Mouse (Mus musculus) stomach, embryonic 14.5 days (tissue): ENCODE data around the gene Urb2. TPM values are rescaled to one million over a fixed set of nuclear protein-coding genes. Genes with fewer than 3 reads are reported as not detected.

Source experiments
- ATAC-seq: fragments of 200-750 bp; cut with Nextera tagmentation; 2 replicates; pipeline ENCODE4 v1.8.0; 2017; ENCODE audit warnings: low read depth, moderate TSS enrichment; ENCODE audit not compliant: insufficient number of reproducible peaks, insufficient read depth, low FRiP score
- H3K27ac ChIP-seq: fragments of 300-500 bp; sonication (generic); 2 replicates; pipeline ENCODE4 v1.5.1; 2014; ENCODE audit warnings: mild to moderate bottlenecking, low read length, moderate library complexity, mixed read lengths
- H3K27me3 ChIP-seq: fragments of 300-500 bp; sonication (generic); 2 replicates; pipeline ENCODE4 v1.6.1; 2014; ENCODE audit warnings: low read length, control low read depth, mixed read lengths; ENCODE audit not compliant: control insufficient read depth, insufficient read depth
- H3K36me3 ChIP-seq: fragments of 300-500 bp; sonication (generic); 2 replicates; pipeline ENCODE4 v1.6.1; 2014; ENCODE audit warnings: mild to moderate bottlenecking, control low read depth, low read length, moderate library complexity, mixed read lengths; ENCODE audit not compliant: control insufficient read depth, insufficient read depth
- H3K4me1 ChIP-seq: fragments of 300-500 bp; sonication (generic); 2 replicates; pipeline ENCODE4 v1.6.1; 2014; ENCODE audit warnings: low read length, control low read depth, mixed read lengths; ENCODE audit not compliant: control insufficient read depth, insufficient read depth
- H3K4me2 ChIP-seq: fragments of 300-500 bp; sonication (generic); replicated peaks from 2 replicates; pipeline ENCODE4 v1.6.1; 2014; ENCODE audit warnings: low read depth, low read length, control low read depth
- H3K4me3 ChIP-seq: fragments of 300-500 bp; sonication (generic); 2 replicates; pipeline ENCODE4 v1.5.1; 2014; ENCODE audit warnings: low read depth, low read length, control low read depth
- H3K9ac ChIP-seq: fragments of 300-500 bp; sonication (generic); replicated peaks from 2 replicates; pipeline ENCODE4 v1.6.1; 2014; ENCODE audit warnings: low read depth, mild to moderate bottlenecking, control low read depth, low read length, moderate library complexity, mixed read lengths
- H3K9me3 ChIP-seq: fragments of 300-500 bp; sonication (generic); 2 replicates; pipeline ENCODE4 v1.6.1; 2016; ENCODE audit warnings: low read depth, low read length, control low read depth; ENCODE audit not compliant: control insufficient read depth
- WGBS: fragments of 180-500 bp; shearing (Covaris S2); extraction: QIAGEN DNeasy Blood & Tissue Kit; methylation state at CpG from one replicate; pipeline ENCODE4 v1.1.7; 2014; 5-methylcytosine and 5-hydroxymethylcytosine counted together
- polyA plus RNA-seq: library from polyadenylated mRNA; unstranded; fragments of >200 nt; fragmentation: Nextera tagmentation; extraction: Ambion mirVana; gene quantifications from 2 replicates; pipeline ENCODE4 v1.2.1, GENCODE M21; 2014

Gene Urb2
- polyA plus RNA-seq, 1 experiment from 2014 or later, result 8.0 TPM

GRCm38 (mm10) chr8:124076416-124076815, 55.1 kb downstream of the Urb2 start:
- Histone ChIP-seq H3K4me2 (no peak overlapping the region), H3K27ac (no peak overlapping the region), H3K36me3 (no peaks in the 10 kb centered on the region), H3K4me3 (no peak overlapping the region), H3K9me3 (no peaks in the 10 kb centered on the region), H3K27me3 (no peaks in the 10 kb centered on the region), H3K9ac (no peak overlapping the region), H3K4me1 (no peaks in the 10 kb centered on the region)
- ATAC-seq, result no peak
- WGBS, result 62% methylated on average over 3 of the region's 3 CpGs

DNA sequence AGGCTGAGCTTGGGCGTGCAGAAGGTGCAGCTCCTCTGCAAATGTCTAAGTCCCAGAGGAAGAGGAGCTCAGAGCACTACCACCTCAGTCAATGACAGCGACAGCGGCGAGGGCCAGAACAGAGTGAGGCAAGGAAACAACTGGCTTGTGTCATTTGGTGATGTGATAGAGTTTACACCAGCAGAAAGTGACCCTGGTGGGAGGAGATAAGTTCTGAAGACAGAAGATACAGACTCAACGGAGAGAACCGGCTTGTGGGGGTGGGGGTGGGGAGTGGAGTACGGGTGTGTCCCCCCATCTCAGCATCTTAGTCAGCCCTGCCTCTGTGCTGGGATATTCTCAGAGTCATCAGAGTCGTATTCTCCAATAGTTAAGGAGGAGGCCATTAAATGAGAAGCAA, 56.1 kb downstream of the Urb2 start:
- ATAC-seq, result no peak; the same call in 1 of the 2 replicates
- Histone ChIP-seq H3K9ac (no peak overlapping the region), H3K9me3 (no peaks in the 10 kb centered on the region), H3K4me3 (no peak overlapping the region), H3K27me3 (no peaks in the 10 kb centered on the region), H3K4me2 (no peak overlapping the region), H3K36me3 (no peaks in the 10 kb centered on the region), H3K27ac (no peak overlapping the region), H3K4me1 (no peaks in the 10 kb centered on the region)
- 69% methylated on average over 8 of the region's 8 CpGs for WGBS

DNA sequence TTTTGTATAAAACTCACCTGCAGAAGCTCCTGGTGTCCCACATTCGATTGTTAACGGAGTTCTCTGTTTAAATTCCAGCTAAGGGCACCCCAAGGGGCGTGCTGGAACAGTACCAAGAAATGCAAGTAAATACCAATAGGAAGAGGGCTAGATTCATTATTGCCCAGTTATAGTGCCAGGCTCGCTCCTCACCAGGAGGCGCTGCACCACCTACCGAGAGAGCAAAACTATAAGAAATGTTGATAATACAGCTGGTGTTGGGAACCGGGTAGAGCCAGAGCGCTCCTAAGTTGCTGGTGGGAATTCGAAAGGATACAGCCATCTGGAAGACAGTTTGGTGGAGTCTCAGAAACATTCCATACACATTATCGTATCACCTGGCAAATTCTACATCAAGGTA, 56.7 kb downstream of the Urb2 start:
- H3K9ac ChIP-seq, result no peak overlapping the region
- H3K36me3 ChIP-seq, result no peaks in the 10 kb centered on the region
- H3K4me1 ChIP-seq, result no peaks in the 10 kb centered on the region
- no peak overlapping the region for H3K4me3 ChIP-seq
- no peaks in the 10 kb centered on the region for H3K9me3 ChIP-seq
- no peak overlapping the region for H3K27ac ChIP-seq
- WGBS, result 81% methylated on average over 10 of the region's 10 CpGs
- no peaks in the 10 kb centered on the region for H3K27me3 ChIP-seq
- no peak for ATAC-seq
- H3K4me2 ChIP-seq, result no peak overlapping the region

DNA sequence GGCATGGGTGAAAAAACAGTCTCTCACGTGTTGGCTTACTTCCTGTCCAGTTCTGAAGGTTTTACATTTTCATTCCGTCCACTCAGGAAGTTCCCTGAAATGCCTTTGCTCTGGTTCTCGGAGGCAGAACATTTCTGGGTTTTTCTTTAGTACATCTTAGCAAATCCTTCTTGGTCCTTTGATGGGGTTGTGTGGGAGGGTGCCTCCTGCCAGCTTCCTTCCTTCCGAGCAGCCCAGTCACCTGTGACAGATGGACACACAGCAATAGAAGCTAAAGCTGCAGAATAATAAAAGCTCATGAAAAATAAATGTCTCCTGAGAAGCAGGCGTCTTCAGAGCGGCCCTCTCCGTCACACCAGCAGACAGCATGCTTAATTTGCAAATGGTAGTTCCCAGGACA, 57.7 kb downstream of the Urb2 start:
- H3K9me3 ChIP-seq, result no peaks in the 10 kb centered on the region
- WGBS, result 68% methylated on average over 7 of the region's 7 CpGs
- ATAC-seq, result no peak
- H3K36me3 ChIP-seq, result no peaks in the 10 kb centered on the region
- no peaks in the 10 kb centered on the region for H3K4me1 ChIP-seq
- no peak overlapping the region for H3K4me3 ChIP-seq
- no peak overlapping the region for H3K27ac ChIP-seq
- H3K4me2 ChIP-seq, result no peak overlapping the region
- H3K9ac ChIP-seq, result no peak overlapping the region
- H3K27me3 ChIP-seq, result no peaks in the 10 kb centered on the region

- 87% methylated on average over 21 of the region's 21 CpGs for WGBS
- Histone ChIP-seq H3K4me3 (no peak overlapping the region), H3K27me3 (no peaks in the 10 kb centered on the region), H3K9me3 (no peaks in the 10 kb centered on the region), H3K4me1 (no peaks in the 10 kb centered on the region), H3K4me2 (no peak overlapping the region), H3K36me3 (no peaks in the 10 kb centered on the region), H3K27ac (no peak overlapping the region), H3K9ac (no peak overlapping the region)
- ATAC-seq, result no peak
Measured at GRCm38 (mm10) chr8:124080467-124081326, 59.4 kb downstream of the Urb2 start.

GRCm38 (mm10) chr8:124082616-124083015, 61.3 kb downstream of the Urb2 start:
- no peak overlapping the region for H3K27ac ChIP-seq
- H3K4me3 ChIP-seq, result no peak overlapping the region
- no peaks in the 10 kb centered on the region for H3K36me3 ChIP-seq
- no peaks in the 10 kb centered on the region for H3K4me1 ChIP-seq
- WGBS, result 91% methylated on average over 8 of the region's 8 CpGs
- H3K9me3 ChIP-seq, result no peaks in the 10 kb centered on the region
- H3K4me2 ChIP-seq, result no peak overlapping the region
- no peaks in the 10 kb centered on the region for H3K27me3 ChIP-seq
- ATAC-seq, result no peak
- H3K9ac ChIP-seq, result no peak overlapping the region

DNA sequence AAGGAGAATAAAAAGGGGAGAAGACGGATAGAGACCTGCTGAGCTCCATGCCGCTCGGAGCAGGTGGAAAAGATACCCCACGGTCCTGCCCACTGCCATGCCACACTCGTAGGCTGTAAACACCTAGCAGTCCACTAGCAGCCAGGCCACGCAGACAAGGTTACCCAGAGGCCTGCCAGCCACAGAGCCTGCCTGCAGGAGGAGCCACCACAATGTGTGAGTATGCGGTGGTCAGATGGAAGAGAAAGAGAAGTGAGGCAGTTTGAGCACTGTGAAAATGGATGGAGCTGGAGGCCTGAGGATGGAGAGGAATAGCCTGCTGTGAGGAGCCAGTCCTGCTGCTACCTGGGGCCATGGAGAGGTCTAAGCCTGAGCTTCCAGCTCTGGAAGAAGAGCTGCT, 62.3 kb downstream of the Urb2 start:
- H3K9ac ChIP-seq, result no peak overlapping the region
- no peaks in the 10 kb centered on the region for H3K36me3 ChIP-seq
- H3K4me1 ChIP-seq, result 0 out of 2 replicates have a peak, but pooled peaks cover 2% of the 10 kb centered on the region
- 82% methylated on average over 7 of the region's 7 CpGs for WGBS
- ATAC-seq, result no peak
- H3K4me3 ChIP-seq, result no peak overlapping the region
- no peaks in the 10 kb centered on the region for H3K9me3 ChIP-seq
- no peaks in the 10 kb centered on the region for H3K27me3 ChIP-seq
- H3K27ac ChIP-seq, result no peak overlapping the region
- no peak overlapping the region for H3K4me2 ChIP-seq

DNA sequence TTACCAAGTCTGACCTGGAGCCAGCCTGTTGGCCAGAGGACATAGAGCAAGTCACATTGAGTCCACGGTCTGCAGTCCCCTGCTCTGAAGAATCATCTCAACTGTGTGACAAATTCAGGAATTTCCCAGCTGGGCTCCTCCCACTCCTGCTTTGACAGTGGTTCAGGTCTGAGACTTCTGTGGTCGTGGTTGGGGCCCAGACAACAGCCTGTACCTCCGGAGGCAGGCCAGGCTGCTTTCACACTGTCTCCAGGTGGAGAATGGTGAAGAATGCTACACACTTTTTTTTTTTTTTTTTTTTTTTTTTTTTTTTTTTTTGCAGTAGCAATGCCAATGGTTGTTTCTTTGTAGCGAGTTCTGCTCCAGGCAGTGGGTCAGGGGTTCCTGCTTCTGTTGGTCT, 64.4 kb downstream of the Urb2 start:
- no peak for ATAC-seq
- WGBS, result 70% methylated on average over 4 of the region's 4 CpGs
- Histone ChIP-seq H3K36me3 (no peaks in the 10 kb centered on the region), H3K4me1 (0 out of 2 replicates have a peak, but pooled peaks cover 2% of the 10 kb centered on the region), H3K9ac (no peak overlapping the region), H3K4me2 (no peak overlapping the region), H3K27ac (no peak overlapping the region), H3K27me3 (no peaks in the 10 kb centered on the region), H3K9me3 (no peaks in the 10 kb centered on the region), H3K4me3 (no peak overlapping the region)
